Mouse (Mus musculus) thymus, adult 2 months (tissue): Measurements from ENCODE around the gene Ramp3. TPM values are rescaled to one million over a fixed set of nuclear protein-coding genes. Genes with fewer than 3 reads are reported as not detected.

Source experiments
- DNase-seq: peaks from one replicate; pipeline ENCODE4 v3.0.0; 2021
- H3K27ac ChIP-seq: fragments of 200-500 bp; 2 replicates; pipeline ENCODE4 v1.5.1; 2012; ENCODE audit warnings: low read length, control low read depth; ENCODE audit not compliant: control insufficient read depth, insufficient read depth
- H3K27me3 ChIP-seq: fragments of 200-500 bp; 2 replicates; pipeline ENCODE4 v1.6.1; 2012; ENCODE audit warnings: mild to moderate bottlenecking, low read length, moderate library complexity, mixed read lengths; ENCODE audit not compliant: control insufficient read depth, insufficient read depth
- H3K36me3 ChIP-seq: fragments of 200-500 bp; 2 replicates; pipeline ENCODE4 v1.6.1; 2012; ENCODE audit warnings: mild to moderate bottlenecking, low read length, moderate library complexity; ENCODE audit not compliant: control insufficient read depth, insufficient read depth
- H3K4me1 ChIP-seq: fragments of 200-500 bp; replicated peaks from 2 replicates; pipeline ENCODE4 v1.6.1; 2012; ENCODE audit warnings: low read length; ENCODE audit not compliant: control insufficient read depth, insufficient read depth
- H3K4me3 ChIP-seq: fragments of 200-500 bp; 2 replicates; pipeline ENCODE4 v1.5.1; 2012; ENCODE audit warnings: mild to moderate bottlenecking, low read length, control low read depth, moderate library complexity; ENCODE audit not compliant: control insufficient read depth, insufficient read depth
- CTCF ChIP-seq: fragments of 200-500 bp; IDR thresholded peaks from 2 replicates; pipeline ENCODE4 v1.5.1; 2012; ENCODE audit warnings: mild to moderate bottlenecking, control low read depth, low read length, moderate library complexity, borderline replicate concordance; ENCODE audit not compliant: control insufficient read depth, poor library complexity, insufficient read depth; ENCODE audit errors: extremely low read depth
- POLR2A ChIP-seq: fragments of 200-500 bp; IDR thresholded peaks from 2 replicates; pipeline ENCODE4 v1.6.1; 2012; ENCODE audit warnings: mild to moderate bottlenecking, low read length, control low read depth, moderate library complexity; ENCODE audit not compliant: control insufficient read depth, poor library complexity, insufficient read depth; ENCODE audit errors: extremely low read depth
- WGBS: fragments of 180-500 bp; shearing (Covaris S2); methylation state at CpG from one replicate; pipeline ENCODE4 v1.1.7; 2018; 5-methylcytosine and 5-hydroxymethylcytosine counted together
- polyA plus RNA-seq: library from polyadenylated mRNA; depleted of rRNA; stranded (reverse); fragments of >200 nt; gene quantifications from 2 replicates; pipeline ENCODE4 v1.2.3, GENCODE M21; 2012; rRNA removed

Ramp3 gene
- polyA plus RNA-seq, 1 experiment = 9.0 TPM

DNA sequence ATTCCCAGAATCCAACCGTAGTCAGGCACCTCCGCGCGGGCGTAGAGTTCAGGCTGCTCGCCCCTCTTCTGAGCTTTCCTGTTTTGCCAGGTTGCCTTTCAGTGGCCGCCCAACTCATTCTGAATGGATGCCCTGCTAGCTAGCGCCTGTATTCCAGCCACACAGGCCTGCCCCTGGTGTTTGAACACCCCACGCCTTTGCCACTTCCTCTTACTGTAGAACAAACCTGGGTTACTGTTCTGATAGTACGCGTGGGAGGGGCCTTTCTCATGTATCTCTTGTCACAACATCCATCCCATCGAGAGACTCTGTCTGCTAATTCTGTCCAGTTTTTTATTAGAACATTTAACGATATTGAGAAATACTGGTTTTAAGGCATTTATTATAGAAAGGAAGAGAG lies 48.5 kb downstream of the Ramp3 start:
- no peak overlapping the region for H3K27ac ChIP-seq
- no peaks in the 10 kb centered on the region for H3K27me3 ChIP-seq
- peak; percentile 38 for DNase-seq
- no peak overlapping the region for H3K4me3 ChIP-seq
- no peaks in the 10 kb centered on the region for H3K36me3 ChIP-seq
- TF ChIP-seq CTCF (no peak), POLR2A (no peak)
- H3K4me1 ChIP-seq = peaks cover 31% of the 10 kb centered on the region
- 83% methylated on average over 13 of the region's 13 CpGs for WGBS

DNA sequence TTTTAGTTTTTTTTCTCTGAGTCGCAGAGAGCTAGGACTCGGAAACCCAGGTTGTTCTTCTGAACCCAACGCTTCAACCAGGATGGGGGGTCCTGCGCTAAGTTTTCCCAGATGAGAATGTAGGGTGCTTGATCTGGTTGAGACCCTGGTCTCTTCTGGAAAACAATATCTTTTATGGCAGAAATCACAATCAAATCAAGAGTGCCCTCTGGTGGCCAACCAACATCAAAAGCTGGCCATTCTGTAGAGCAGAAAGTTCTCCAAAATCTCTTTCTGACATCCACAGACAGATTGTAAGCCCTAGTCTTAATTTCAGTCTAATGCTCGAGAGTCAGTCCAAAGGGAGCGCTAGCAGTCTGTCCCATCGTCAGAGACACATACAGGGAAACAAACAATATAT lies 50.1 kb downstream of the Ramp3 start:
- peaks cover 23% of the 10 kb centered on the region for H3K4me1 ChIP-seq
- H3K27me3 ChIP-seq = no peaks in the 10 kb centered on the region
- H3K4me3 ChIP-seq = no peak overlapping the region
- TF ChIP-seq CTCF (no peak), POLR2A (no peak)
- H3K36me3 ChIP-seq = no peaks in the 10 kb centered on the region
- 97% methylated on average over 7 of the region's 7 CpGs for WGBS
- H3K27ac ChIP-seq = no peak overlapping the region
- DNase-seq = no peak

DNA sequence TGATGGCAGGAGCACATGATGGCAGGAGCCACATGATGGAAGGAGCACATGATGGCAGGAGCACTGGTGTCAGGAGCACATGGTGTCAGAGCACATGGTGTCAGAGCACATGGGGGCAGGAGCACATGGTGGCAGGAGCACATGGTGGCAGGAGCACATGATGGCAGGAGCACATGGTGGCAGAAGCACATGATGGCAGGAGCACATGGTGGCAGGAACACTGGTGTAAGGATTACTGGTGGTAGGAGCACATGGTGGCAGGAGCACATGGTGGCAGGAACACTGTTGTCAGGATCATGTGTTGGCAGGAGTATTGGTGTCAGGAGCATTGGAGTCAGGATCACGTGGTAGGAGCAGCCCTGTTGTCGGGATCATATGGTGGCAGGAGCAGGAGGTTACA lies 52.1 kb downstream of the Ramp3 start:
- Histone ChIP-seq H3K4me3 (no peak overlapping the region), H3K4me1 (peaks cover 10% of the 10 kb centered on the region), H3K36me3 (no peaks in the 10 kb centered on the region), H3K27me3 (no peaks in the 10 kb centered on the region), H3K27ac (no peak overlapping the region)
- TF ChIP-seq CTCF = no peak
- TF ChIP-seq POLR2A = no peak
- 91% methylated on average over 2 of the region's 2 CpGs for whole genome bisulfite sequencing
- no peak for DNase-seq

DNA sequence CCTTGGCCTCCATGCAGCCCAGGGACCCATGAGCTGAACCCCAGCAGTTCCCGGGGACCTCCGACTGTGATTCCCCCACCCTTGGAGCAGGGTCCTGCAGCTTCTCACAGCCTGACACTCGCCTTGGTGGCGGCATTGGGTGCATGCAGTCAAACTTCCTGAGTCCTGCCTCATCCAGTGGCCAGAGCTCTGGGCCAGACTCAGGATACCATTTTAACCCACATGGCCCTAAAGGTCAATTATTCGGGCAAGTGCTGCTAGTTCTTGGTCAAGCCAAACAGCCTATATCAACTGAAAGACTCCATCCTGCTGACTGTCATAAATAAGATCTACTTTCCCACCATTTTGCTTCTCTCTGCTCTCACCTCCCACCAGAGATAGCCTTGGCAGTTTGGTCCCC lies 62.4 kb downstream of the Ramp3 start:
- no peak for DNase-seq
- WGBS = 97% methylated on average over 5 of the region's 5 CpGs
- Histone ChIP-seq H3K4me1 (peaks cover 3% of the 10 kb centered on the region; the same call in 1 of the 2 replicates), H3K36me3 (no peaks in the 10 kb centered on the region), H3K27me3 (no peaks in the 10 kb centered on the region), H3K4me3 (no peak overlapping the region), H3K27ac (no peak overlapping the region)
- TF ChIP-seq POLR2A (no peak), CTCF (no peak)

DNA sequence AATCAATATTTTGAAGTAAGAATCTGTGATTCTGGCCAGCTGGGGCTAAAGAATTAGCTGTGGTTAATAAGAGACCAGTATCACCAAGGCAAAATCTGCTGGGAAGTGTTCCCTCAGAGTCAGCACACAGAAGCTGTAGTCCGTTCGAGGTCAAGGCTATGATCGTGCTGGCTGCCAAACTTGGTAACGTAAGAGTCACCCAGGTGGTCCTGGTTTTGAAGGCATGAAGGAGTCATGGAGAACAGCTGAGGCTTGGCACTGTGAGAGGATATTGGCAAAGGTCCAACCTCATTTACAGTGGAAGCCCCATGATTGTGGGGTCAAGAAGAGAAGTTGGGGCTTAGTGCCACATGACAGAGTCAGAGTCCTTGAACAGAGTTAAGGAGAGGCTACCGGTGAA lies 68.6 kb downstream of the Ramp3 start:
- no peak for DNase-seq
- H3K4me1 ChIP-seq = no peaks in the 10 kb centered on the region
- no peak overlapping the region for H3K27ac ChIP-seq
- H3K36me3 ChIP-seq = no peaks in the 10 kb centered on the region
- no peak for TF ChIP-seq CTCF
- TF ChIP-seq POLR2A = no peak
- no peaks in the 10 kb centered on the region for H3K27me3 ChIP-seq
- no peak overlapping the region for H3K4me3 ChIP-seq
- 94% methylated on average over 5 of the region's 5 CpGs for WGBS

Other genes starting within 250 kb of the Ramp3 start
- 1,363 and 1,486 TPM in 2 replicates for gene Ppia, start 243.1 kb upstream of the Ramp3 start, polyA plus RNA-seq
- gene H2afv, start 214.1 kb upstream of the Ramp3 start, polyA plus RNA-seq = 163 and 178 TPM in 2 replicates
- gene Purb, start 182.6 kb upstream of the Ramp3 start, polyA plus RNA-seq = 12.7 and 17.8 TPM in 2 replicates
- 202 and 216 TPM in 2 replicates for gene Myo1g, start 137.6 kb upstream of the Ramp3 start, polyA plus RNA-seq
- 450 and 470 TPM in 2 replicates for gene Ccm2, start 111.6 kb upstream of the Ramp3 start, polyA plus RNA-seq
- gene Nacad, start 52.5 kb upstream of the Ramp3 start, polyA plus RNA-seq = 0.33 and 0.36 TPM in 2 replicates
- gene Tbrg4, start 32.5 kb upstream of the Ramp3 start, polyA plus RNA-seq = 190 and 191 TPM in 2 replicates
- 0.56 and 1.2 TPM in 2 replicates for gene Wap, start 19.9 kb upstream of the Ramp3 start, polyA plus RNA-seq
- gene Gm11983, start 179.1 kb downstream of the Ramp3 start, polyA plus RNA-seq = not detected in 2 replicates